Mouse (Mus musculus): ENCODE measurements around the gene Mgst3. TPM values are rescaled to one million over a fixed set of nuclear protein-coding genes. Genes with fewer than 3 reads are reported as not detected.

Gene Mgst3
- total RNA-seq, 1 experiment: 34.4 TPM

GRCm38 (mm10) chr1:167434931-167435330 lies 41.3 kb upstream of the Mgst3 start:
- no peaks in the 10 kb centered on the region for H3K36me3 ChIP-seq (ENCODE audit: control insufficient read depth, insufficient read depth, low read length, poor library complexity, severe bottlenecking)
- TF ChIP-seq ZC3H11A (IDR thresholded peaks at IDR 0.05; ENCODE audit: borderline replicate concordance, low read depth, low read length) (no peak), MAFK (IDR thresholded peaks at IDR 0.05; ENCODE audit: insufficient read depth, low read depth, low read length) (no peak), HCFC1 (IDR thresholded peaks at IDR 0.05; ENCODE audit: borderline replicate concordance, insufficient read depth, low read length) (no peak), CHD2 (IDR thresholded peaks at IDR 0.05; ENCODE audit: low read depth, low read length) (no peak), ZNF384 (IDR thresholded peaks at IDR 0.05; ENCODE audit: low read depth, low read length) (no peak)
- in situ Hi-C loops (cut with MboI; ENCODE audit: low sequenced_read_pairs in 2 of 2, unreplicated experiment in 2 of 2): no loop called here
- H3K27ac ChIP-seq (ENCODE audit: insufficient read depth, low read depth, low read length, poor library complexity, severe bottlenecking): no peak overlapping the region
- no peak overlapping the region for H3K4me3 ChIP-seq (ENCODE audit: insufficient read depth in 1 of 2, low read depth in 1 of 2, low read length in 2 of 2, poor library complexity in 1 of 2, severe bottlenecking in 1 of 2)
- no peak overlapping the region for H3K9ac ChIP-seq (ENCODE audit: insufficient read depth, low read depth, low read length, poor library complexity, severe bottlenecking)
- no peaks in the 10 kb centered on the region for H3K9me3 ChIP-seq (ENCODE audit: control insufficient read depth, insufficient read depth, low read depth, low read length)
- no peak for DNase-seq (ENCODE audit: low read depth, low spot score)
- H3K4me1 ChIP-seq (ENCODE audit: control insufficient read depth in 2 of 2, insufficient read depth in 2 of 2, low read length in 2 of 2, poor library complexity in 1 of 2): no peaks in the 10 kb centered on the region

- Histone ChIP-seq H3K4me1 (ENCODE audit: control insufficient read depth in 2 of 2, insufficient read depth in 2 of 2, low read length in 2 of 2, poor library complexity in 1 of 2) (no peaks in the 10 kb centered on the region), H3K27ac (ENCODE audit: insufficient read depth, low read depth, low read length, poor library complexity, severe bottlenecking) (no peak overlapping the region), H3K36me3 (ENCODE audit: control insufficient read depth, insufficient read depth, low read length, poor library complexity, severe bottlenecking) (no peaks in the 10 kb centered on the region), H3K4me3 (ENCODE audit: insufficient read depth in 1 of 2, low read depth in 1 of 2, low read length in 2 of 2, poor library complexity in 1 of 2, severe bottlenecking in 1 of 2) (no peak overlapping the region), H3K9ac (ENCODE audit: insufficient read depth, low read depth, low read length, poor library complexity, severe bottlenecking) (no peak overlapping the region), H3K9me3 (ENCODE audit: control insufficient read depth, insufficient read depth, low read depth, low read length) (no peaks in the 10 kb centered on the region)
- TF ChIP-seq HCFC1 (IDR thresholded peaks at IDR 0.05; ENCODE audit: borderline replicate concordance, insufficient read depth, low read length): no peak
- no peak for TF ChIP-seq ZC3H11A (IDR thresholded peaks at IDR 0.05; ENCODE audit: borderline replicate concordance, low read depth, low read length)
- TF ChIP-seq ZNF384 (IDR thresholded peaks at IDR 0.05; ENCODE audit: low read depth, low read length): no peak
- TF ChIP-seq CHD2 (IDR thresholded peaks at IDR 0.05; ENCODE audit: low read depth, low read length): no peak
- no peak for TF ChIP-seq MAFK (IDR thresholded peaks at IDR 0.05; ENCODE audit: insufficient read depth, low read depth, low read length)
- in situ Hi-C loops (cut with MboI; ENCODE audit: low sequenced_read_pairs in 2 of 2, unreplicated experiment in 2 of 2): no loop called here
- DNase-seq (ENCODE audit: low read depth, low spot score): no peak
These were observed 37.5 kb upstream of the Mgst3 start for GRCm38 (mm10) chr1:167430976-167431676.

- Histone ChIP-seq H3K36me3 (ENCODE audit: control insufficient read depth, insufficient read depth, low read length, poor library complexity, severe bottlenecking) (no peaks in the 10 kb centered on the region), H3K4me3 (ENCODE audit: insufficient read depth in 1 of 2, low read depth in 1 of 2, low read length in 2 of 2, poor library complexity in 1 of 2, severe bottlenecking in 1 of 2) (no peak overlapping the region), H3K9me3 (ENCODE audit: control insufficient read depth, insufficient read depth, low read depth, low read length) (no peaks in the 10 kb centered on the region), H3K4me1 (ENCODE audit: control insufficient read depth in 2 of 2, insufficient read depth in 2 of 2, low read length in 2 of 2, poor library complexity in 1 of 2) (no peaks in the 10 kb centered on the region), H3K27ac (ENCODE audit: insufficient read depth, low read depth, low read length, poor library complexity, severe bottlenecking) (no peak overlapping the region), H3K9ac (ENCODE audit: insufficient read depth, low read depth, low read length, poor library complexity, severe bottlenecking) (no peak overlapping the region)
- TF ChIP-seq CHD2 (IDR thresholded peaks at IDR 0.05; ENCODE audit: low read depth, low read length): no peak
- no peak for TF ChIP-seq MAFK (IDR thresholded peaks at IDR 0.05; ENCODE audit: insufficient read depth, low read depth, low read length)
- no peak for TF ChIP-seq ZC3H11A (IDR thresholded peaks at IDR 0.05; ENCODE audit: borderline replicate concordance, low read depth, low read length)
- TF ChIP-seq ZNF384 (IDR thresholded peaks at IDR 0.05; ENCODE audit: low read depth, low read length): no peak
- TF ChIP-seq HCFC1 (IDR thresholded peaks at IDR 0.05; ENCODE audit: borderline replicate concordance, insufficient read depth, low read length): no peak
- in situ Hi-C loops (cut with MboI; ENCODE audit: low sequenced_read_pairs in 2 of 2, unreplicated experiment in 2 of 2): no loop called here
- no peak for DNase-seq (ENCODE audit: low read depth, low spot score)
These were observed 33.0 kb upstream of the Mgst3 start for GRCm38 (mm10) chr1:167426681-167427080.

GRCm38 (mm10) chr1:167425572-167425971 lies 31.9 kb upstream of the Mgst3 start:
- TF ChIP-seq MAFK (IDR thresholded peaks at IDR 0.05; ENCODE audit: insufficient read depth, low read depth, low read length): no peak
- H3K4me3 ChIP-seq (ENCODE audit: insufficient read depth in 1 of 2, low read depth in 1 of 2, low read length in 2 of 2, poor library complexity in 1 of 2, severe bottlenecking in 1 of 2): no peak overlapping the region
- no peak overlapping the region for H3K27ac ChIP-seq (ENCODE audit: insufficient read depth, low read depth, low read length, poor library complexity, severe bottlenecking)
- no peaks in the 10 kb centered on the region for H3K36me3 ChIP-seq (ENCODE audit: control insufficient read depth, insufficient read depth, low read length, poor library complexity, severe bottlenecking)
- no peaks in the 10 kb centered on the region for H3K9me3 ChIP-seq (ENCODE audit: control insufficient read depth, insufficient read depth, low read depth, low read length)
- no peaks in the 10 kb centered on the region for H3K4me1 ChIP-seq (ENCODE audit: control insufficient read depth in 2 of 2, insufficient read depth in 2 of 2, low read length in 2 of 2, poor library complexity in 1 of 2)
- no peak for DNase-seq (ENCODE audit: low read depth, low spot score)
- in situ Hi-C loops (cut with MboI; ENCODE audit: low sequenced_read_pairs in 2 of 2, unreplicated experiment in 2 of 2): no loop called here
- no peak overlapping the region for H3K9ac ChIP-seq (ENCODE audit: insufficient read depth, low read depth, low read length, poor library complexity, severe bottlenecking)
